Mouse (Mus musculus) MEL (cell line): ENCODE measurements at regions not wholly inside any gene's neighbourhood (a gene's known extent, or its start where the extent isn't known, plus 50 kb on each side); places are given as distances from the start of the nearest gene placed in this dataset.

Experiments
- BHLHE40 ChIP-seq: IDR thresholded peaks from 2 replicates; pipeline ENCODE4 v1.6.1; 2012; ENCODE audit warnings: low read depth, mild to moderate bottlenecking, inconsistent platforms, low read length, improper control_type of control experiment, borderline replicate concordance
- CHD1 ChIP-seq: IDR thresholded peaks from 2 replicates; pipeline ENCODE4 v1.6.1; 2012; ENCODE audit warnings: low read depth, mild to moderate bottlenecking, inconsistent platforms, low read length, improper control_type of control experiment
- CTCF ChIP-seq, 3 experiments: IDR thresholded peaks in 2 of 3; conservative IDR thresholded peaks in 1 of 3; 2 replicates each; pipeline ENCODE4 v1.5.1; 2011 to 2012; ENCODE audit warnings: low read length in 3 of 3, low read depth in 2 of 3, mild to moderate bottlenecking in 2 of 3, improper control_type of control experiment in 1 of 3, inconsistent platforms in 1 of 3, mixed read lengths in 1 of 3, moderate library complexity in 1 of 3; ENCODE audit not compliant: control insufficient read depth in 1 of 3, insufficient read depth in 1 of 3, poor library complexity in 1 of 3, severe bottlenecking in 1 of 3
- EP300 ChIP-seq, 2 experiments: IDR thresholded peaks; 2 replicates each; pipeline ENCODE4 v1.6.1; 2011; ENCODE audit warnings: improper control_type of control experiment in 2 of 2, low read length in 2 of 2, low read depth in 1 of 2, mild to moderate bottlenecking in 1 of 2
- ETS1 ChIP-seq: IDR thresholded peaks from 2 replicates; pipeline ENCODE4 v1.6.1; 2012; ENCODE audit warnings: low read depth, mild to moderate bottlenecking, inconsistent platforms, low read length, improper control_type of control experiment, moderate library complexity
- GATA1 ChIP-seq: IDR thresholded peaks from 2 replicates; pipeline ENCODE4 v1.6.1; 2011; ENCODE audit warnings: low read depth, low read length, improper control_type of control experiment
- HCFC1 ChIP-seq: IDR thresholded peaks from 2 replicates; pipeline ENCODE4 v1.6.1; 2012; ENCODE audit warnings: low read depth, mild to moderate bottlenecking, inconsistent platforms, low read length, improper control_type of control experiment, moderate library complexity
- MYB ChIP-seq: IDR thresholded peaks from 2 replicates; pipeline ENCODE4 v1.6.1; 2011; ENCODE audit warnings: mild to moderate bottlenecking, low read depth, low read length, improper control_type of control experiment
- MYC ChIP-seq: IDR thresholded peaks from 2 replicates; pipeline ENCODE4 v1.6.1; 2011; ENCODE audit warnings: low read depth, mild to moderate bottlenecking, low read length, improper control_type of control experiment, moderate library complexity
- POLR2A ChIP-seq, 2 experiments: IDR thresholded peaks; 2 replicates each; pipeline ENCODE4 v1.6.1; 2011 to 2012; ENCODE audit warnings: low read length in 2 of 2, mild to moderate bottlenecking in 2 of 2, control low read depth in 1 of 2, improper control_type of control experiment in 1 of 2, low read depth in 1 of 2, moderate library complexity in 1 of 2; ENCODE audit not compliant: control insufficient read depth in 1 of 2, insufficient read depth in 1 of 2, poor library complexity in 1 of 2
- SMC3 ChIP-seq: IDR thresholded peaks from 2 replicates; pipeline ENCODE4 v1.6.1; 2011; ENCODE audit warnings: low read depth, low read length, improper control_type of control experiment
- TAL1 ChIP-seq: IDR thresholded peaks from 2 replicates; pipeline ENCODE4 v1.6.1; 2012; ENCODE audit warnings: mild to moderate bottlenecking, inconsistent platforms, low read length, moderate library complexity, mixed read lengths
- TBP ChIP-seq: IDR thresholded peaks from 2 replicates; pipeline ENCODE4 v1.8.0; 2011; ENCODE audit warnings: low read depth, low read length, improper control_type of control experiment
- ZNF384 ChIP-seq: IDR thresholded peaks from 2 replicates; pipeline ENCODE4 v1.6.1; 2012; ENCODE audit warnings: low read depth, mild to moderate bottlenecking, inconsistent platforms, low read length, improper control_type of control experiment

- no peak for TF ChIP-seq CHD1
- no peak for TF ChIP-seq BHLHE40
- TF ChIP-seq CTCF (IDR thresholded peaks at IDR 0.05 in 2 of 3, conservative IDR thresholded peaks at IDR 0.05 in 1 of 3; ENCODE audit: control insufficient read depth in 1 of 3, insufficient read depth in 1 of 3, low read depth in 2 of 3, low read length in 3 of 3, poor library complexity in 1 of 3, severe bottlenecking in 1 of 3): no peak
- no peak for TF ChIP-seq ETS1
- TF ChIP-seq POLR2A (IDR thresholded peaks at IDR 0.05; ENCODE audit: control insufficient read depth in 1 of 2, insufficient read depth in 1 of 2, low read depth in 1 of 2, low read length in 2 of 2, poor library complexity in 1 of 2): no peak
- TF ChIP-seq EP300 (IDR thresholded peaks at IDR 0.05; ENCODE audit: low read depth in 1 of 2, low read length in 2 of 2): no peak
- no peak for TF ChIP-seq SMC3
- no peak for TF ChIP-seq ZNF384
- no peak for TF ChIP-seq TBP
- no peak for TF ChIP-seq MYB
- no peak for TF ChIP-seq HCFC1
- no peak for TF ChIP-seq TAL1
- TF ChIP-seq MYC: no peak
- TF ChIP-seq GATA1: no peak
Observed at GRCm38 (mm10) chr12:35670980-35671379, 136.1 kb upstream of the Ahr start.
